Mouse (Mus musculus): ENCODE measurements around the gene Mpdz. TPM values are rescaled to one million over a fixed set of nuclear protein-coding genes. Genes with fewer than 3 reads are reported as not detected.

Mpdz gene
- polyA plus RNA-seq, 1 experiment from 2014 or later = 24.1 TPM

DNA sequence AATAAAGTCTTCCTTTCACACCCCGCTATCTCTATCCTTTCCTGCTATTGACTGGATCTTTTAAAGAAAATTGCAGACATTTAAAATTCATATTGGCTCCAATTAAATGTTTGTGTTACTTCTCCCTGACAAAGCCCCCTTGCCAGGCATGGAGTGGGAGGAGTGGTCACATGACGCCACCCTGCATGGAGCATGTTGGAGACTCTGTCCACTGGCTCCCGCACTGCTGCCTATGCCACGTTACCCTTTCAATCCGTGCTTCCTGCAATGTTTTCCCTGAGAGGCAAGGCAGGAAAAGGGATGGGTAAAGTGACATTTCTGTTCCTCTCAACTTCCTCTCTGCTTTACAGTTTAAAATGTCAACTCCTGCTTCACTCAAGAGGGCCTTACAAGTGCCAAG, 128.0 kb downstream of the Mpdz start:
- H3K27ac ChIP-seq (ENCODE audit: low read depth, low read length) = no peak overlapping the region

DNA sequence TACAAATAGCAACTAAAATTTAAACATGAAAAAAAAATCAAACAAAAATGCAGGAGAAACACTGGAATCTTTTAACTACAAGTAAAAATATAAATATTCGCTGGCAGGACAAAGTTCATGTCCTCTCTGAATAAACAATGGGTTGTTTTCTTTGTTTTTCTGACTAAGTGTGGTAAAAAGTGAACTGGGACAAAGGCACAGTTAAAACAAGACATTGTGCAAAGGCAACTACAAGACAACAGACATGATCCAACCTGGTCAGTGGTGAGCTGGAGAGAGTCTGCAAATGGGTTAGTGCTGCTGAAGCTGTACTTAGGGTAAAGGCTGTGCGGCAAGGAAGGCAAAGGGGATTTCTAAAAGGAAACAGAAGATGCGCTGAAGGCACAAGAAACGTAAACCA, 129.4 kb downstream of the Mpdz start:
- WGBS (ENCODE audit: insufficient replicate concordance) = 75% methylated on average over 4 of the region's 4 CpGs
- Histone ChIP-seq H3K27ac (ENCODE audit: low read depth, low read length) (no peak overlapping the region), H3K27me3 (ENCODE audit: control insufficient read depth, insufficient read depth, low read length) (no peaks in the 10 kb centered on the region), H3K4me2 (no peak overlapping the region), H3K36me3 (ENCODE audit: control insufficient read depth, insufficient read depth, low read length) (peaks cover 2% of the 10 kb centered on the region; the same call in 1 of the 2 replicates), H3K4me1 (ENCODE audit: control insufficient read depth, insufficient read depth, low read length) (no peaks in the 10 kb centered on the region), H3K4me3 (ENCODE audit: low read depth, low read length) (no peak overlapping the region), H3K9ac (ENCODE audit: low read depth, low read length) (no peak overlapping the region), H3K9me3 (replicated peaks; ENCODE audit: control insufficient read depth, low read length) (no peaks in the 10 kb centered on the region)
- no peak for ATAC-seq (replicated peaks; ENCODE audit: insufficient number of reproducible peaks, low FRiP score, low TSS enrichment)

More for the DNA sequence above, 128.0 kb downstream of the Mpdz start:
- Histone ChIP-seq H3K9ac (ENCODE audit: low read depth, low read length) (no peak overlapping the region), H3K36me3 (ENCODE audit: control insufficient read depth, insufficient read depth, low read length) (peaks cover 2% of the 10 kb centered on the region; the same call in 1 of the 2 replicates), H3K4me2 (no peak overlapping the region), H3K9me3 (replicated peaks; ENCODE audit: control insufficient read depth, low read length) (no peaks in the 10 kb centered on the region), H3K4me3 (ENCODE audit: low read depth, low read length) (no peak overlapping the region), H3K4me1 (ENCODE audit: control insufficient read depth, insufficient read depth, low read length) (no peaks in the 10 kb centered on the region), H3K27me3 (ENCODE audit: control insufficient read depth, insufficient read depth, low read length) (no peaks in the 10 kb centered on the region)
- no peak for ATAC-seq (replicated peaks; ENCODE audit: insufficient number of reproducible peaks, low FRiP score, low TSS enrichment)
- WGBS (ENCODE audit: insufficient replicate concordance) = 74% methylated on average over 5 of the region's 5 CpGs

DNA sequence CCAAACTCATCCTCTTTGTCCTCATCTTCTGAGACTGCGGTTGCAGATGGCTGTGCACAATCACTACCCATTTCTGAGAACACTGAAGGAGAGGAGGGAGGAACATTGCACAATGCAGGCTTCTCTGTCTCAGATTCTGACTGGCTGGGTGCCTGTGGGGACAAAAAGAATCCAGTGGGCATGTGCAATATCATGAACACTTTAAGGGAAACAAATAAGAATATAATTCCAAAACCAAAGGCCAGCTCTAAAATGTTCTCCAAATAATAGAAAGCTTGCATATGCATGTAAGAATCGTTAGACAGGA, 132.5 kb downstream of the Mpdz start:
- no peaks in the 10 kb centered on the region; the same call in 1 of the 2 replicates for H3K36me3 ChIP-seq (ENCODE audit: control insufficient read depth, insufficient read depth, low read length)
- no peaks in the 10 kb centered on the region for H3K27me3 ChIP-seq (ENCODE audit: control insufficient read depth, insufficient read depth, low read length)
- no peaks in the 10 kb centered on the region for H3K9me3 ChIP-seq (replicated peaks; ENCODE audit: control insufficient read depth, low read length)
- H3K9ac ChIP-seq (ENCODE audit: low read depth, low read length) = no peak overlapping the region
- WGBS (ENCODE audit: insufficient replicate concordance) = 74% methylated on average over 2 of the region's 2 CpGs
- no peaks in the 10 kb centered on the region for H3K4me1 ChIP-seq (ENCODE audit: control insufficient read depth, insufficient read depth, low read length)
- no peak for ATAC-seq (replicated peaks; ENCODE audit: insufficient number of reproducible peaks, low FRiP score, low TSS enrichment)
- no peak overlapping the region for H3K4me2 ChIP-seq
- no peak overlapping the region for H3K4me3 ChIP-seq (ENCODE audit: low read depth, low read length)
- no peak overlapping the region for H3K27ac ChIP-seq (ENCODE audit: low read depth, low read length)

DNA sequence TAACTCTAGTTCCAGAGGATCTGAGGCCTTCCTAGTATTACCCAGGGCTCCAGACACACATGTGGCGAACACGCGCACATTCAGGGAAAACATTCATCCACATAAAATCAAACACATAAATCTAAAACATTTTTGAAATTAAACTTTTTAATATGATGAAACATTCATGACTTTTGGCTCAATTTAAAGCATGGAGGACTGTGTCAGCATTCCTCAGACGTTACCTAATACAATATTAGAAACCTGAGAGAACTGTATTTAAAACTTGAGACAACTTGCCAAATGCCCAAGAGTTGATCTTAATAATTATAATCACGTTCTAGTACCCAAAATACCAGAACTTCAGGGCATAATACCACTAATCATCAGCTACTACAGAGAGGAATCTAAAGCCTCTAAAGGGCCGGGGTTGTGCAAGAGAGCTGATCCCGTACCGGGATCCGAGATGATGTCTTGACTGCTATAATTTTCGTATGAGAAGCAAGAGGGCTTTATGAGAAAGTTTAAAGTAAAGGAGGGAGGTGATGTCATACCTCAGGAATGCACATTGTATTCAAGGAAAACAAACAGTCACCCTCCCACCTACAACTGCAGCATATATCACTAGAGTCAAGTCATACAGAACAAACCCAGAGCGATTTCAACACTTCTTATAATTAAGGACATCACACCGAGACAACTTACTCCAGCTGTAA, 133.0 kb downstream of the Mpdz start:
- Histone ChIP-seq H3K4me3 (ENCODE audit: low read depth, low read length) (no peak overlapping the region), H3K4me1 (ENCODE audit: control insufficient read depth, insufficient read depth, low read length) (no peaks in the 10 kb centered on the region), H3K27ac (ENCODE audit: low read depth, low read length) (no peak overlapping the region; the same call in 1 of the 2 replicates), H3K4me2 (no peak overlapping the region), H3K27me3 (ENCODE audit: control insufficient read depth, insufficient read depth, low read length) (no peaks in the 10 kb centered on the region), H3K36me3 (ENCODE audit: control insufficient read depth, insufficient read depth, low read length) (no peaks in the 10 kb centered on the region; the same call in 1 of the 2 replicates), H3K9ac (ENCODE audit: low read depth, low read length) (no peak overlapping the region), H3K9me3 (replicated peaks; ENCODE audit: control insufficient read depth, low read length) (no peaks in the 10 kb centered on the region)
- no peak for ATAC-seq (replicated peaks; ENCODE audit: insufficient number of reproducible peaks, low FRiP score, low TSS enrichment)
- WGBS (ENCODE audit: insufficient replicate concordance) = 72% methylated on average over 12 of the region's 12 CpGs

DNA sequence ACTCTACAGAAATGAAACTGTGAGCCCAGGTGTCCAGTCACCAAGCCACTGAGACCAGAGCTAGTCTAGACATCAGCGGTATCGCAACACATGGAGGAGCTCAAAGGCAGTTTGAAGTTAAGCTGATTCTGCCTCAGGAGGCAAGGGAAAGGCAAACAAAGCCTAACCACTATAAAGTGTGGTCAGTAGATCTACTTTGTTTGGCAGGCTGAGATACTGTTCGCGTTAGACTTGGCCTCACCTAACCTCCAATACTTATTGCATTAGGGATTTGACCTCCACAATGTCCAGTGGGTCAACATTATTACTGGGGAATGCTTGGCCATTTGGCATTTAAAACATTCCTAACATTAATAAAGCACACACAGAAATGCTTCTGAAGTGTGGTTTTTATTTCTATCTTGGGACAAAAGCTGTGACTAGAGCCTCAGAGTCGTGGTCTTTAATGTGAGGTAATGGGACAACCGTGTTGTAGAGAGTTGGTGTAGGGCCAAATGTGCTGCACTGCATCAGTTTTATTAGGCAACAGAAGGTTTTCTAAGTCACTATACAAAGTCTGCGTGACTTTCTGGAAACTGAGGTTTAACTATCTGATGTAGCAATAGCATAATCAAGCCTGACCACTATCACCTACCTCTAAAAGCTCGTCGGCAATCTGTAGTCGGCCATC, 134.9 kb downstream of the Mpdz start:
- Histone ChIP-seq H3K27me3 (ENCODE audit: control insufficient read depth, insufficient read depth, low read length) (no peaks in the 10 kb centered on the region), H3K4me1 (ENCODE audit: control insufficient read depth, insufficient read depth, low read length) (no peaks in the 10 kb centered on the region), H3K36me3 (ENCODE audit: control insufficient read depth, insufficient read depth, low read length) (no peaks in the 10 kb centered on the region; the same call in 1 of the 2 replicates), H3K9ac (ENCODE audit: low read depth, low read length) (no peak overlapping the region), H3K27ac (ENCODE audit: low read depth, low read length) (no peak overlapping the region), H3K4me3 (ENCODE audit: low read depth, low read length) (no peak overlapping the region), H3K4me2 (no peak overlapping the region), H3K9me3 (replicated peaks; ENCODE audit: control insufficient read depth, low read length) (no peaks in the 10 kb centered on the region)
- ATAC-seq (replicated peaks; ENCODE audit: insufficient number of reproducible peaks, low FRiP score, low TSS enrichment) = no peak
- 89% methylated on average over 10 of the region's 10 CpGs for WGBS (ENCODE audit: insufficient replicate concordance)

DNA sequence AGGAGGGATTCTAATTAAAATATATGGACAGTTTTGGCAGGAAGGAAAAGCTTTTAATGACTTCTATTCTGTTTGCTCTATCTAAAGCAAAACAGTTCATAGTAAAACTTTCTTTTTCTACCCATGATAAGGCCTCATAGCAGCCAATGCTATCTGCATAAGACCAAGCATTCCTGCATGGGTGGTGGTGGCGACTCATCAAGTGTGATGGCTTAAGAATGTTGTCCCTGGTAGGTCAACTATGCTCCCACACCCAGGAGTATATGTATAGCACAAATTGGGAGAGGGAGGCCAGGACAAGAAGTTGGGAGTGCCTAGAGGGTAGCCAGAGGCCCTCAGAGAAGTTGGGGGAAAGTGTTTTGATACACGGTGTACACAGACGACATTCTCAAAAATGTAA, 140.6 kb downstream of the Mpdz start:
- Histone ChIP-seq H3K27me3 (ENCODE audit: control insufficient read depth, insufficient read depth, low read length) (no peaks in the 10 kb centered on the region), H3K4me1 (ENCODE audit: control insufficient read depth, insufficient read depth, low read length) (0 out of 2 replicates have a peak, but pooled peaks cover 2% of the 10 kb centered on the region), H3K9me3 (replicated peaks; ENCODE audit: control insufficient read depth, low read length) (no peaks in the 10 kb centered on the region), H3K36me3 (ENCODE audit: control insufficient read depth, insufficient read depth, low read length) (peaks cover 11% of the 10 kb centered on the region), H3K4me3 (ENCODE audit: low read depth, low read length) (no peak overlapping the region), H3K9ac (ENCODE audit: low read depth, low read length) (no peak overlapping the region), H3K27ac (ENCODE audit: low read depth, low read length) (no peak overlapping the region), H3K4me2 (no peak overlapping the region)
- 69% methylated on average over 3 of the region's 3 CpGs for WGBS (ENCODE audit: insufficient replicate concordance)
- no peak for ATAC-seq (replicated peaks; ENCODE audit: insufficient number of reproducible peaks, low FRiP score, low TSS enrichment)

DNA sequence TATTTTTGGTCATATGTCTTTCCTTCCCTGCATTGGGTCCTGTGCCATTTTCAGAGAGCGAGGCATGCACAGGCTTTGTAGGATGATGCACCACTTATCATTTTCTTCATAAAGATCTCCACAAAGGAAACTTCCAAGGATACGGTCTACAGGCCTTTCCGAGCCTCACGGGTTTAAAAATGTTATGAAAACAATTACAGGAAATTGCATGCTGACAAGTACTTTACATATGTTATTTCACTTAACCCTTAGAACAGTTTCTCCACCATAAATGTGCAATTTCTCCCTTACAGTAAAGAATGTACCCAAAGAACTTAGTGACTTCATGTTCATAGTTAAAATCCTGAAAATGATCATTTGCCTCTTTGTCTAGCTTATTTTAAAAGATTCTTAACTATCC, 144.2 kb downstream of the Mpdz start:
- 70% methylated on average over 4 of the region's 4 CpGs for WGBS (ENCODE audit: insufficient replicate concordance)
- H3K4me2 ChIP-seq = no peak overlapping the region
- no peak overlapping the region for H3K27ac ChIP-seq (ENCODE audit: low read depth, low read length)
- H3K9me3 ChIP-seq (replicated peaks; ENCODE audit: control insufficient read depth, low read length) = no peaks in the 10 kb centered on the region
- H3K36me3 ChIP-seq (ENCODE audit: control insufficient read depth, insufficient read depth, low read length) = peaks cover 21% of the 10 kb centered on the region
- no peak overlapping the region for H3K9ac ChIP-seq (ENCODE audit: low read depth, low read length)
- H3K27me3 ChIP-seq (ENCODE audit: control insufficient read depth, insufficient read depth, low read length) = no peaks in the 10 kb centered on the region
- H3K4me1 ChIP-seq (ENCODE audit: control insufficient read depth, insufficient read depth, low read length) = 0 out of 2 replicates have a peak, but pooled peaks cover 2% of the 10 kb centered on the region
- no peak for ATAC-seq (replicated peaks; ENCODE audit: insufficient number of reproducible peaks, low FRiP score, low TSS enrichment)
- H3K4me3 ChIP-seq (ENCODE audit: low read depth, low read length) = no peak overlapping the region

DNA sequence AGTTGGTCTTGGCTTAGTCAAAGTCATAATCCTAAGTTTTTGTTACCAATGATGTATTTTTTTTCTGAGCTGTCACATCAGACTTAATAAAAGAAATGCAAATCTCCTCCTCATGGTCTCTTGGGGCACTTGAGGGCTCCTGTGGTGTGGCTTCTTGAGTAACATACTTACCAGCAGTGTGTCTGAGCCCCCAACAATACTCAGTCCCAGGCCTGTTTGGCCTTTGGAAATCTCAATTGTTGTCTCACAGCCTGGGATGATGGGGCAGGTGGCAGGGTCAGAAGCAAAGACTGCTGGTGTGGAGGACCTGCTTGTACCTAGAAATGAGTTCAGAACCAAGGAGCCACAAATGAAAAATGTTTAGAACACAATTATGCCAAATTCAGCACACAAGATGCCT, 149.3 kb downstream of the Mpdz start:
- H3K9ac ChIP-seq (ENCODE audit: low read depth, low read length) = no peak overlapping the region
- H3K9me3 ChIP-seq (replicated peaks; ENCODE audit: control insufficient read depth, low read length) = no peaks in the 10 kb centered on the region
- H3K4me2 ChIP-seq = no peak overlapping the region
- H3K36me3 ChIP-seq (ENCODE audit: control insufficient read depth, insufficient read depth, low read length) = peaks cover 26% of the 10 kb centered on the region
- no peaks in the 10 kb centered on the region for H3K27me3 ChIP-seq (ENCODE audit: control insufficient read depth, insufficient read depth, low read length)
- no peak for ATAC-seq (replicated peaks; ENCODE audit: insufficient number of reproducible peaks, low FRiP score, low TSS enrichment)
- no peaks in the 10 kb centered on the region for H3K4me1 ChIP-seq (ENCODE audit: control insufficient read depth, insufficient read depth, low read length)
- H3K27ac ChIP-seq (ENCODE audit: low read depth, low read length) = no peak overlapping the region
- H3K4me3 ChIP-seq (ENCODE audit: low read depth, low read length) = no peak overlapping the region

DNA sequence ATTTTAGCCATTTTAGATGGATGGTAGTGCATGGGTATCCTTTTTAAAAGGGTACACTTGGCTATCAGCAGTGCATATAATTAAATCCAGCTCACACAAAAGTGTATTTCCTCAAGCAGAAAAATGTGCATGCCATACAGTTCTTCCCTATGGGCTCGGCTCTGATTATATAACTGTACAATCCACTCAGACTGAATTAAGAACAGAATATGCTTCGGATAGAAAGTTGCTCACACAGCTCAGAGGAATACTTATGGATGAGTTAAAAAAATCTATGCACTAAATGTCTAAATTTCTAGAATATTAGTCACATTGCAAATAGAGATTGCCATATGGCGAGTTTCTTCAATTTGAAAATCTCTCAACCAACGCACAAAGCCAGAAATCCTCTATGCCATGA, 157.1 kb downstream of the Mpdz start:
- Histone ChIP-seq H3K9me3 (replicated peaks; ENCODE audit: control insufficient read depth, low read length) (no peaks in the 10 kb centered on the region), H3K4me3 (ENCODE audit: low read depth, low read length) (no peak overlapping the region), H3K27me3 (ENCODE audit: control insufficient read depth, insufficient read depth, low read length) (no peaks in the 10 kb centered on the region), H3K27ac (ENCODE audit: low read depth, low read length) (no peak overlapping the region), H3K4me2 (no peak overlapping the region), H3K4me1 (ENCODE audit: control insufficient read depth, insufficient read depth, low read length) (no peaks in the 10 kb centered on the region), H3K36me3 (ENCODE audit: control insufficient read depth, insufficient read depth, low read length) (peaks cover 7% of the 10 kb centered on the region), H3K9ac (ENCODE audit: low read depth, low read length) (no peak overlapping the region)
- ATAC-seq (replicated peaks; ENCODE audit: insufficient number of reproducible peaks, low FRiP score, low TSS enrichment) = no peak
- WGBS (ENCODE audit: insufficient replicate concordance) = 86% methylated on average over 4 of the region's 4 CpGs
